Comparison of ENCODE assay signal across 24 mouse cellular contexts in the genomic region with DNA sequence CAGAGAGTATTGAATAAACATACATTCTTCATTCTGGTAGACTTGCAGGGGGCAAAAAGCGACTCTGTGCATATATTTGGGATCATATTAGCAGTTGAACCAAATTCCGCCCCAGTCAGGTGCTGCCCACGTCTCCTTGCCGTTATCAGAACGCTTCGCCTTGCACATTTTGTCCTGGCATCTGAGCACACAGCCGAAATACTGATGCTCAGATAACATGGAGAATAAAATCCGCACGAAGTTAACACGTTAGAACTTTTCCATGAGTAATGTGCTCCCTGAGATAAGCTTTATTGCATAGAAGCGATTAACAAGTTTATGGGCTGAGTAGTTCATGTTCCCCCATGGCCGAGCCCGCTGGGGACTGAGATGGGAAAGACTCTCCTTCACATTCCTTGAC.
A peak's percentile ranks its signal among the peaks of the same experiment; 100 is the strongest.
DNase-seq lines count a peak whose midpoint lies in the region; ATAC-seq and TF ChIP-seq lines count a peak whose summit lies in the region.
"Had no signal": no experiment of that assay in that cellular context is flagged by ENCODE, and none has a peak within 500 bp of the region (broad histone marks: within the 10 kb centered on the region; RNA-seq: fewer than 3 reads in every experiment).

No protein-coding gene starts in this region.

- WGBS in liver, embryonic 14.5 days (ENCODE audit: insufficient replicate concordance): 53% methylated on average over 13 of the region's 13 CpGs
- 65% methylated on average over 13 of the region's 13 CpGs for WGBS in liver, embryonic 12.5 days (ENCODE audit: insufficient replicate concordance)

- no peaks in the 10 kb centered on the region for H3K4me1 ChIP-seq in liver, embryonic 14.5 days (replicated peaks; ENCODE audit: control insufficient read depth in 2 of 2, insufficient read depth in 2 of 2, low read length in 1 of 2)
- H3K4me1 ChIP-seq in liver, embryonic 12.5 days: peaks cover 6% of the 10 kb centered on the region; the same call in 1 of the 2 replicates
- H3K4me1 ChIP-seq: forebrain, embryonic 10.5 days; hindbrain, embryonic 13.5 days had no signal

- H3K4me3 ChIP-seq in liver, embryonic 14.5 days (ENCODE audit: insufficient read depth in 1 of 2, low read depth in 2 of 2, low read length in 2 of 2): no peak overlapping the region
- H3K4me3 ChIP-seq in liver, embryonic 12.5 days: no peak overlapping the region
- H3K4me3 ChIP-seq: embryonic facial prominence, embryonic 15.5 days; erythroblast, embryonic 14.5 days; forebrain, embryonic 10.5 days; heart, embryonic 10.5 days; hindbrain, embryonic 13.5 days had no signal

- TF ChIP-seq EP300 in liver, embryonic 14.5 days (IDR thresholded peaks at IDR 0.05; ENCODE audit: low read depth): peak; percentile 60

- DNase-seq in heart, adult 11 months: peak; percentile 50
- DNase-seq in heart, postnatal 10 days: no peak
- peak in 1 of 3 experiments; percentile 13 for DNase-seq in liver, embryonic 14.5 days (ENCODE audit: low read depth in 3 of 3, low spot score in 3 of 3)
- DNase-seq in MEL-GATA-1-ER (ENCODE audit: extremely low read depth, low read depth): peak; percentile 48
- DNase-seq in cerebellum, postnatal 36 days: no peak
- DNase-seq in kidney, postnatal 4 days: no peak
- DNase-seq: adrenal gland, adult 2 months; adrenal gland, postnatal 25 days; B cell, adult 2 months; cerebellum, adult 2 months; cerebellum, postnatal 10 days; embryo, embryonic 11 days; gastrocnemius, postnatal 36 days; heart, adult 18-20 months; heart, postnatal 14 days had no signal

- H3K4me2 ChIP-seq in liver, embryonic 14.5 days (ENCODE audit: low read depth): no peak overlapping the region
- no peak overlapping the region for H3K4me2 ChIP-seq in liver, embryonic 12.5 days
- H3K4me2 ChIP-seq: embryonic facial prominence, embryonic 15.5 days; hindbrain, embryonic 13.5 days had no signal

- H3K9me3 ChIP-seq in liver, embryonic 14.5 days (ENCODE audit: control insufficient read depth, low read length): no peaks in the 10 kb centered on the region
- no peaks in the 10 kb centered on the region for H3K9me3 ChIP-seq in liver, embryonic 12.5 days (replicated peaks)
- H3K9me3 ChIP-seq: embryonic facial prominence, embryonic 15.5 days; forebrain, embryonic 10.5 days; heart, embryonic 10.5 days had no signal

- TF ChIP-seq CTCF in liver, embryonic 14.5 days (IDR thresholded peaks at IDR 0.05; ENCODE audit: low read depth): no peak

- H3K9ac ChIP-seq in liver, embryonic 14.5 days (replicated peaks): no peak overlapping the region
- H3K9ac ChIP-seq in liver, embryonic 12.5 days: no peak overlapping the region
- H3K9ac ChIP-seq: embryonic facial prominence, embryonic 15.5 days; hindbrain, embryonic 13.5 days had no signal

- intact Hi-C loops in heart, postnatal 10 days (cut with DNase I): no loop called here

- H3K27me3 ChIP-seq in liver, embryonic 14.5 days (ENCODE audit: control insufficient read depth, insufficient read depth, low read length): no peaks in the 10 kb centered on the region
- peaks cover 11% of the 10 kb centered on the region for H3K27me3 ChIP-seq in liver, embryonic 12.5 days (replicated peaks)
- H3K27me3 ChIP-seq: embryonic facial prominence, embryonic 15.5 days; hindbrain, embryonic 13.5 days had no signal

- ATAC-seq in liver, embryonic 14.5 days (ENCODE audit: insufficient read depth): no peak; the same call in 1 of the 2 replicates
- ATAC-seq in liver, embryonic 12.5 days: no peak
- peak; percentile 56 for ATAC-seq in megakaryocyte progenitor cell, adult 5-6 weeks (replicated peaks; ENCODE audit: poor library complexity)
- ATAC-seq: CD4-positive, CD25-positive, alpha-beta regulatory T cell, adult 4 months; forebrain, embryonic 14.5 days had no signal

- H3K27ac ChIP-seq in liver, embryonic 14.5 days: no peak overlapping the region
- H3K27ac ChIP-seq in liver, embryonic 12.5 days: no peak overlapping the region
- H3K27ac ChIP-seq: embryonic facial prominence, embryonic 15.5 days; forebrain, embryonic 10.5 days; heart, embryonic 10.5 days; hindbrain, embryonic 13.5 days had no signal

- H3K36me3 ChIP-seq in liver, embryonic 14.5 days (replicated peaks; ENCODE audit: control insufficient read depth, insufficient read depth, low read depth): no peaks in the 10 kb centered on the region
- no peaks in the 10 kb centered on the region for H3K36me3 ChIP-seq in liver, embryonic 12.5 days
- H3K36me3 ChIP-seq: embryonic facial prominence, embryonic 15.5 days; forebrain, embryonic 10.5 days; heart, embryonic 10.5 days; hindbrain, embryonic 13.5 days had no signal

Comparison
In these comparisons a context has a peak if more than half of its experiments do, and no peak if none do; other contexts are left out.
1. DNase-seq: peak in heart, adult 11 months (single experiment) and MEL-GATA-1-ER (single experiment); none in heart, postnatal 10 days (0 of 2), cerebellum, postnatal 36 days (0 of 2) and kidney, postnatal 4 days (0 of 2).